Mouse (Mus musculus): Measurements from ENCODE around the gene Ndufa3.
"Not testable (repeated sequence)": the region's sequence is repeated elsewhere in the genome, so short reads cannot be mapped to it uniquely, and the experiment has no call there.

Ndufa3 gene

DNA sequence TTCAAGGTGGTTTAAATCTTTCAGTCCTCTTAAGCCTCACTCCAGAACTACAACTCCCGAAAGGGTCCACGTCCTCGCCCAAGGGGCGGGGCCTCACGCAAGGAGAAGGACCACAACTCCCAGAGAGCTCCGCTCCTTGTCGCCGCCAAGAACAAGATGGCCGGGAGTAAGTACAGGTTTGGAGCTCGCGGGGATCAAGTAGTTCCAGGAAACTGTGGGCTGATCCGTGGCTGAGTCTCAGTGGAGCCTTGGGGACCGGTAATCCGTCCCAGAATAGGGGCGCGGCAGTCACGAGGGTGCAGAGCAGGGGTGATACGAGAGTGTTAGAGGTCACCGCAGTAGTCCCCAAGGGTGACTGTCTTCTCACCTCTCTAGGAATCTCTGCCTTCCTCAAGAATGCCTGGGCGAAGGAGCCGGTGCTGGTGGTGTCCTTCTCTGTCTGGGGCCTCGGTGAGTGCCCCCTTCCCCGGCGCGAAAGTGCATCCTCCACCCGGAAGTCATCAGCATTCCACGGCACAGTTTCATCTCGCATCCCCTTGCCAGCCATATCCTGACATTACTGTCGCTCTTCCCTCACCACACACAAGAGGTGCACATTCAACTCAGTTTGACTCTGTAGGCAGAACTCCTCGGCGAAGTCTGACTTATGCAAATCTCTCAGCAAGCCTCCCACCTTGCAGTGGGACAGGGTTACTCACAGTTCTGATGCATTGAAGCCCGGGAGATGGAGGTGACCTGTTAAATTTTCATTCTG, at the start of gene Ndufa3:
Gene Ndufa3, plus strand, starts transcription at position 132 of the 754 bp plus-strand sequence.
- DNase-seq (ENCODE audit: low spot score): peak; percentile 88

DNA sequence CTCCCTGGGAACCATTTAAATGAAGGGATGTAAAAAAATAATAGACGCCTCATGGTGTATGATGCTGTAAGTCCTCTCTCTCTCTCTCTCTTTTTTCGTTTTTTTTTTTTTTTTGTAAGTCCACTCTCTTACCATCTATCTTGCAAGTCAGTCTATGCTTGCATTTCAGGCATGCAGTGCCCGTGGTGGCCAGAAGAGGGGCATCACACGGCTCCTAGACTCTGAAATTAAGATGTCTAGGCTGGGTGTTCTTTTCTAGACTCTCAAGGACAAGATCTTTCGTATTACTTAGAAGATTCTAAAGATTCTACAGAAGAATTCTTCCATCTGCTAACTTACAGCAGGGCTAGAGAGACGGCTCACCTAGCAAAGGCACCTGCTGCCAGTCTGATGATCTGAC, 47.4 kb upstream of the Ndufa3 start:
- no peak for DNase-seq (ENCODE audit: low spot score)

DNA sequence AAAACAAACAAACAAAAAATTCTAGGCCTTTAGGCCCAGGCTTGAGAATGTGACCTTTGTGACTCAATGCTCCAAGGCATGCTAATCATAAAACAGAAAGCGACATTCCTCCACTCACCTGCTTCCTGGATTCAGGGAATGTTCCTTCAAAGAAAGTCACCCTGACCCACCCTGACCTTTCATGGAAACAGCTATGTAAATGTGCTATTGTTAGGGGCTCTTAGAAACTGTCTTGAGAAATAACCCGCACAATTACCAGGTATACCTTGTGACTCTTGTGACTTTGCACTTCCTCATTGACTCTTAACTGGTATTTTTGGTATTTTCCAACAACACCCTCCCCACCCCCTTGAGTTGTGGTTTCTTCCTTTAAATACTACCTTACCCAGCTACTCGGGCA, 46.6 kb upstream of the Ndufa3 start:
- not testable (repeated sequence) for DNase-seq (ENCODE audit: low spot score)

DNA sequence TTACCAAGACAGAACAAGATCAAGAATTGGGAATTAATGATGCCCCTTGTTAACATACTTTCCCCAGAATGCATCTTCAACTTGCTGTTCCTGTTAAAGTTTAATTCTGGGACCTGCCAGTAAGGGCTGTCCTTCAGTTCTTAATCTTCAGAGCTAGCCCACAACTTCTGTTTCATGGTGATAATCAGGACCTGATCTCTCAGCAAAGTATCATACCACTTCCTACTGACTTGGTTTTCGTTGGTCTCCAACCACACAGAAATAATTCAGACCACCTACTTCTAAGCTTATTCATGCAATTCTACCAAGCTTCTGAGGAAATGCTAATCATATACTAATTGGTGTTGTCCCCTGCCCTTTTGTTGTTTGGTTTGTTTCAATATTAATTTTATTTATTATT, 45.3 kb upstream of the Ndufa3 start:
- no peak for DNase-seq (ENCODE audit: low spot score)

DNA sequence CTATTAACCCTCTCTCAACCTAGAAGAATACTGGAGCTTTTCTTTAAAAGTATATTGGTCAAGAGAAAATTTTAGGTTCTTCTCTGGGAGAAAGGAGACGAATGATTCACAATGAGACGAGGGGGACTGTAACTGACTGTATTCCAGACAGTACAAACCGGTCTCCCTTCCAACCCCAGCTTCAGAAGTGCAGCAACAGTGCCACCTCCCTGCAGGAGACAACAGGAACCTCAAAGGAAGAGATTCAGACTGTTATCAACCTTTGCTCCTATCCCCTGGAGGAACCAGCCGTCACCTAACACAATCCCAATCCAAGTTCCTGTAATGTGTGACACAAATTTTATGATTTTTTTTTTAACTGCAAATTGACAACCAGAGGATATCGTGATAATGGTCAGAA, 43.0 kb upstream of the Ndufa3 start:
- DNase-seq (ENCODE audit: low spot score): no peak

DNA sequence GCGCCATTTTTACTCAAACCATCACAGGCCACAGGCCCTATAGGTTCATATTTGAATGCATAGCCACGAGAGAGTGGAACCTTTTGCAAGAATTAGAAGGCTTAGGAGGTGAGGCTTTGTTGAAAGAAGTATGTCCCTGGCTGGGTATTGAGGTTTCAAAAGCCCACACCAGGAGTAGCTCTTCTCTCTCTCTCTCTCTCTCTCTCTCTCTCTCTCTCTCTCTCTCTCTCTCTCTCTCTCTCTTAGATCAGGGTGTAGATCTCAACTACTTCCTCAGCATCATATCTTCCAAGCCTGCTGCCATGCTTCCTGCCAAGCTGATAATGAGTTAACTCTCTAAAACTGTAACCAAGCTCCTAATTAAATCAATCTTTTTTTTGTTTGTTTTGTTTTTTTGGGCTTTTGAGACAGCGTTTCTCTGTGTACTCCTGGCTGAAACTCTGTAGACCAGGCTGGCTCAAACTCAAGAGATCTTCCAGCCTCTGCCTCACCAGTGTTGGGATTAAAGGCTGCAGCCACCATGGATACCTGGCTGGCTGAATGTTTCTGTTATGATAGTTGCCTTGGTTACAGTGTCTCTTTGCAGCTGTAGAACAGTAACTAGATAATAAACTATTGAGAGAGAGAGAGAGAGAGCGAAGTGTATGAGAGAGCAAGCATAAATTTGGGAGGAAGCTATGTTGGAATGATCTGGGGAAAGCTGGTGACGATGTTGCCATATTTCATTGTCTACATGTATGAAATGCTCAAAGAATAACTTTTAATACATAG, 40.6 kb upstream of the Ndufa3 start:
- no peak for DNase-seq (ENCODE audit: low spot score)

DNA sequence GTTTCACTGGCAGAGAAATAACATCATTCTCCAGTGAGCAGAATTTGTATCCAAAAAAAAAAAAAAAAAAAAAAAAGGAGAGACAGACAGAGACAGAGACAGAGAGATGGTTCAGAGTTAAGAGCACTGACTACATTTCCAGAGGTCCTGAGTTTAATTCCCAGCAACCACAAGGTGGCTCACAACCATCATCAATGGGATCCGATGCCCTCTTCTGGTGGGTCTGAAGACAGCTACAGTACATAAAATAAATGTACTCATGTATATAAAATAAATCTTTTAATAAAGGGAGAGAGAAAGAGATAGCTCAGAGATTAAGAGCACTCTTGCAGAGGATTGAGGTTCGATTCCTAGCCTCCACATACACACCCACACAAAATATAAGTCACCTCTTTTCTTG, 39.0 kb upstream of the Ndufa3 start:
- no peak for DNase-seq (ENCODE audit: low spot score)

DNA sequence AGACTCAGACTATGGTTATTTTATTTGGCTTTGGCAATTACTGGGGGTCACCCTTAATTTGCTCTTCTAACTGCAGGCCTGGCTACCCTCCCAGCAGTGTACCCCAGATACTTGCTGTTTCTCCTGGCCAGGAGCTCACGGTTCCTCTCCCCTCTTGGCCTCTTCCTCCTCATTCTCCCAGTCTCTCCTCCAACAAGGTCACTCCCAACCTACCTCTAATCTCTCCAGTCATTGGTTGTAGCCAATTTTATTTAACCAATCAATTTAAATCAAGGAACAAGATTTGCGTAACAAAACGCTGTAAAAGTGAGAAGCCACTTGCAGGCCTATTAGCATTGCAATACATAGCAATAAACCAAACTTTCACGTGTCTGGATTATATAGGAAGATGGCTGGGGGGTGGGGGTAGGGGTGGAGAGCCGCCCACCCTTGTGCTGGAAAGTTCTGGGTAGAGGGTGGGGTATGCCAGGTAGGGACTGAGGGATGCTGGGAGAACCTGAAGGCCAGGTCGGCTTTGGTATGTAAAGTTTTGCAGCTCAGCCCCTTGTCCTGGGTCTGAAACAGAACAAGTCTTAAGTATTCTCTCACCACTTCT, 38.1 kb upstream of the Ndufa3 start:
- DNase-seq (ENCODE audit: low spot score): no peak

DNA sequence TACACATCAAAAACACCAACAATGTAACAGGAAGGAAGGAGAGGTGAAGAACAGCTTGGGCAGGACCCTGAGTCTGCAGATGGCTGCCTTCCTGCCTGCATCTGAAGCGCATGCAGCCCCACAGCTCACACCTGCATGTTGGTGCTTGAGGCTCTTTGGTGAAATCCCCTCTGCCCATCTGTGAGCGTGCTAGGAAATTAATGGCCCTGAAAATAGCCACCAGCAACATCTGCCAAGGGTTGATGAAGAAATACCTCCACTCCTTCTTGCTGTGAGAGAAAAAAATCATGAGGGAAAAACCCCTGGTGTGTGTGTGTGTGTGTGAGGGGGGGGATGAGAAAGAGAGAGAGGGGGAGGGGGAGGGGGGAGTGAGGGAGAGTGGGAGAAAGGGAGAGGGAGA, 37.1 kb upstream of the Ndufa3 start:
- no peak for DNase-seq (ENCODE audit: low spot score)

DNA sequence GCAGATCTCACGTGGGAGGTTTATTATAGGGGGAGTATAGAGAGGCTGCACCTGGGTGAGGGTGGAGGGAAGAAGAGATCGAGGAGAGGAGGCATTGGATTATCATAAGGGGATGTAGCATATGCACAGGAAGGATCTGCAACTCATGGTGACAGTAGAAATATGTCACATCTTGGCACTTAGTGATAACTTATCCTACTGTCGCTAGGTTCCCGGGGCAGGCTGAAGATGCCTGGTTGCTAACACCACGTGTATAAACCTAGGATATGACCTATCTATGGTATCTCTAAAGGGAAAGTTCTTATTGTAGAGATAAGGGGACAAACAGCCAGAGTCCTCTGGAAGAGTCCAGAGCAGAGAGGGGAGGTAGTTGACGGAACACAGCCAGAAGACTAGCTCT, 31.4 kb upstream of the Ndufa3 start:
- DNase-seq (ENCODE audit: low spot score): no peak

DNA sequence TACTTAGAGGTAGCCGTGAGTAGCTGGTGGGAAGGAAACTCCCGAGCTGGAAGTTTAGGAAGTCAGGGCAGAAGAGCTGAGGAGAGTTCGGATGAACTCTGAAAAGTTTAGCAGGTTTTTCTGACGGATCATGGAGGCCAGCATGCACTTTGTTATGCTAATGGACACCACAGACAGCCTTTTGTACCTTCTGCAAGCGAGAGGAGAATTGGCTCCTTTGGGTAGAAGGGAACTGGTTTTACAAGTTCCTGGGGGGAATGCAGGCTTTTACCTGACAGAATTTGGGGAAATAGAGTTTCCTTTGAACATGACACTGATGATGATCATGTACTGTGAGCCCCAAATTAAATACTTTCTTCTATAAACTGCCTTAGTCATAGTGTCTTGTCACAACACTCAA, 30.9 kb upstream of the Ndufa3 start:
- no peak for DNase-seq (ENCODE audit: low spot score)

DNA sequence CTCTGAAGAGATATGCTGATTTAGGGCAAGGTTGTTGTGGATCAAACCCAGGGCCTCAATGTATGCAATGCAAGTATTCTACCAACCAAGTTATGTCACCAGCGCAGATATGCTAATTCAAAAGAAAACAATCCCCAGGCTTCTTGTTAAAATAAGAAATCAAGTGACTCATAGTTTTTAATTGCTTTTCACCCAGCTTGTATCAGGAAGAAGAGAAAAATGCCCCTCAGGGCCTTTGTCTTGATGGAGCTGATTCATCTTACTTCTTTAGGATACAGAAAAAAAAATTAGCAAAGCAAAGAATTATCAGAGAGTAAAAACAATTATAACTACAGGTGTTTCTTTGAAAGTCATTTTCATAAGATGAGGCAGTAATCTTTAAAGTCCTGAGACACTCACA, 29.9 kb upstream of the Ndufa3 start:
- DNase-seq (ENCODE audit: low spot score): no peak

DNA sequence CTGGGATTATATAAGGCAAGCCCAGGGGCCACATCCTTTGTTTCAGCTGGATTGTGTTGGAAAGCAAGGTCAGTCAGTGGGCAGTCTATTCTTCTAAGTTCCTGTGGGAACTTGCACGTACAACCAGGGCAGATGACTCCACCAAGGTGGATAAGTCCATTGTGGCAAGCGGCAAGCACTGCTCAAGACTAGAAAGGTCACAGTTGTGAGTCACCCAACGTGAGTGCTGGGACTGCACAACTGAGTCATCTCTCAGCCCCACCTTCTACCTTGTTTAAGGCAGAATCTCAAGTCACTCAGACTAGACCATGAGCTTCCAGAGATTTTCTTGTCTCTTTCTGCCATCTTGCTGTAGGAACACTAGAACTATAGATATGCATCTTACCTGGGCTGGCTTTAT, 26.6 kb upstream of the Ndufa3 start:
- DNase-seq (ENCODE audit: low spot score): no peak

DNA sequence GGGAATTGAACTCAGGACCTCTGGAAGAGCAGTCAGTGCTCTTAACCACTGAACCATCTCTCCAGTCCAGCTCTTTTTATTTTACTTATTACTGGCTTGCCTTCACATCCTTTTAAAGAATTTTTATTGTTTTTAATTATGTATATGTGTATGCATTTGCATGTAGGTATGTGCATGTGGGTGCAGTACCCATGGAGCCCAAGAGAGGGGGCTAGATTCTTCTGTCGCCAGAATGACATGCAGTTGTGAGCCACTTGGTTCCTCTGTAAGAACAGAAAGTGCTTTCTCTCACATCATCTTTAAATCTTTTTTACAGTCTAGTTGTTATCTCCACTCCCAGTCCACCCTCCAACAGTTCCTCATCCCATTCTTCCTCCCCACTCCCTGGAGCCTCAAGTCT, 25.6 kb upstream of the Ndufa3 start:
- no peak for DNase-seq (ENCODE audit: low spot score)

DNA sequence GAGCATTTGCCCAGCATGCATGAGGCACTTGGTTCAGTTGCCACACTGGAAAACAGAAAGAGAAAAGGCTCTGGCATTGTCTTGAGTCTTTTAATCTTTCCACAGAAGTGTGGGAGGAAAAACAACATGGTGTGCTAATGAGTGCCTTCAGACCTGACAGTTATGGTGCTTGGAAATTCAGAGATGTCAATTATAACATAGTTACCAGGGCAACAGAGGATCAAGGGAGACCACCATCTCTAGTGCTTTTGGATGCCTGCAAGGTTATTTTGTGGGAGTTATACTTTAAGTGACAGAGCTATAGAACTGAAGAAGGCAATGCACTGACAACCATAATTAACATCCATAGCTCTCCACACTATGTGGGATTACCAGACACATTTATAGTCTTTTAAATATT, 23.3 kb upstream of the Ndufa3 start:
- DNase-seq (ENCODE audit: low spot score): no peak

DNA sequence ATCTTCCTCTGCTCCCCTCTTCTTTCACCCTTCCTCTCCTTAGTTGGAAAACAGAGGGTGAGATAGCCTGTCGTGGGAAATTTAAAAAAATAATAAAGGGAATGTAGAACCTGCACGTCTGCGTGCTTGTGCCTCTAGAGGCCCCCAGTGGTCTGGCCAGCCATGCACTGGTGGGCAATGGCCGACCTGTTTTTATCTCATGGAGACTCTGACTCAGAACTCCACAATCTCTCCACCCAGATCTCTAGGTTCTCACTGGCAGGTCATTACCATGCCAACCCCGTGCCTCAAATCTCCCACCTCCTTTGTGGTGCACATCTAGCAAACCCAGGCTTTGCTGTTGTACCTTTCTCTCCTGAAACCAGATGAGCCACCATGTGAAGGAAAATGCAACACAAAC, 22.5 kb upstream of the Ndufa3 start:
- no peak for DNase-seq (ENCODE audit: low spot score)

DNA sequence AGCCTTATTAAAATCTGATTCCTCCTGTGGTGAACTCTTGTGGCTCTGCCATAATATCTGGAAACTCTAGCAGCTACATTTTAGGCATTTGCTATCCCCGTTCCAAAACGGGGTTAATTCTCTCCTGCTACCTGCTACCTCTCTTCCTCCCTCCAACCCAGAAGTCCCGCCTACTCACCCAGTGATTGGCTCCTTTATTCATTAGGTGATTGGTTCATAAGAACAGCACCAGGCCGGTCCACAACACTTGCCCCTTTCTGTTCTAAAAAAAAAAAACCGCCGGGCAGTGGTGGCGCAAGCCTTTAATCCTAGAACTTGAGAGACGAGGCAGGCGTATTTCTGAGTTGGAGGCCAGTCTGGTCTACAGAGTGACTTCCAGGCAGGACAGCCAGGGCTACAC, 22.0 kb upstream of the Ndufa3 start:
- DNase-seq (ENCODE audit: low spot score): no peak

DNA sequence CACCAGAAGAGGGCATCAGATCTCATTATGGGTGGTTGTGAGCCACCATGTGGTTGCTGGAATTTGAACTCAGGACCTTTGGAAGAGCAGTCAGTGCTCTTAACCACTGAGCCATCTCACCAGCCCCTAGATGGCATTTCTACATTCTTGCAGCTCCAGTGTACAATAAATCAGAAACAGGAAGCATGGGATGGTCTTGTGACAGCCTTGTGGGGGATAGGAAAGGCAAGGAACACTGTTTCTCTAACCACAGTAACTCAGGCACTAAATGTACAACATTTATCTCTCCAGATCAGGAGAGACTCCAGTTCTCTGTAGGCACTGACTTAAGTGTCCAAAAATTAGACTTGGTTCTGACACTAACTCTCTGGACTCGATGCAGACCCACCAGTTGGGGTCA, 19.4 kb upstream of the Ndufa3 start:
- not testable (repeated sequence) for DNase-seq (ENCODE audit: low spot score)

DNA sequence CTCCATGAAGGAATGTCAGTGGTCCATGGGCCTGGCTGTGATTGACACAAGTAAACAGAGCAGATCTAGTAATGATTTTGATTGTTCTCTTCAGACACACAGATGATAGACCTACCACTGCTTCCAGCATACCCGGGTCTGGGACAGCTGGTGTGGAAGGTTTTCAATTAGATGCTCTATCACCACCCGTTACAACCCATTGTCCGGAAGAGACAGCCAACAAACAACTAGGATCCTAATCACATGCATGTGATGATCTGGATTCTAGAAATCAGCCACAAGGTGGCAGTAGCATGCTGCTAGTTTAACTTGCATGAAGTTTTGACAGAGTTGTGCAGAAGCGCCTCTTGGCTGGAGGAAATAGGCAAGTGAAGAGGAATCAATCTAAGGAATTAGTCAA, 16.1 kb upstream of the Ndufa3 start:
- DNase-seq (ENCODE audit: low spot score): peak; percentile 75

DNA sequence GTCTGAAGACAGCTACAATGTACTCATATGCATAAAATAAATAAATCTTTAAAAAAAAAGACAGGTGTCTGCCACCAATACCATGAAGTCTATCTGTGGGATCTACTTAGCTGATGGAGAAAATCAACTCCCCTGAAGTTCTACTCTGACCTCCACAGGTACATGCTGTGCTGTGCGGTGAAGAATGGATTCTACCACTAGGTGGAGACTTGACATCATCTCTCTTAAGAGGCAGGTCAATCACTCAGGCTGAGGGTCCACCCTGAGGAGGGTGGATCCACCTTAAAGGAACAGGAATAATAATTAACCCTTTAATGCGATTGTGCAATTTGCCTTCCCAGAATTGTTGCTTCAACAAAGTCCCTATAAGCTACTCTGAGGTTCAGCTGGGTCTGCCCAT, 10.4 kb upstream of the Ndufa3 start:
- peak; percentile 25 for DNase-seq (ENCODE audit: low spot score)

DNA sequence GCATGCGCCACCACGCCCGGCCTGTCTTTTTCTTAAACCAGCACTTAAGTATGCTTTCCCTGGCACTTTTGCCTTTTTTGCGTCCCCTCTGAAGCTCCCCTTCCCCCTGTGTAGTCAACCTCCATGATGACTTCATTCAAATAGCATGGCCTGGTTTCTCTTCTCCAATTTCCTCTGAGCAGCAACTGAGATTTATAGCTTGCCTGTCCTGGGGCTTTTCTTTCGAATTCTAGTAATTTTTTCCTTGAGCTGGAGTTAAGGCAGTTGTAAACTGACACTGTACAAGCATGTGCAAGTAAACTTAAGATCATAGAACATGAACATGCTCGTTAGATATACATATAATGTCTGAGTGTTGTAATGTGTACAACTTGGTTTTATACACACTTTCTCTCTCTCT, 9.8 kb upstream of the Ndufa3 start:
- DNase-seq (ENCODE audit: low spot score): no peak

DNA sequence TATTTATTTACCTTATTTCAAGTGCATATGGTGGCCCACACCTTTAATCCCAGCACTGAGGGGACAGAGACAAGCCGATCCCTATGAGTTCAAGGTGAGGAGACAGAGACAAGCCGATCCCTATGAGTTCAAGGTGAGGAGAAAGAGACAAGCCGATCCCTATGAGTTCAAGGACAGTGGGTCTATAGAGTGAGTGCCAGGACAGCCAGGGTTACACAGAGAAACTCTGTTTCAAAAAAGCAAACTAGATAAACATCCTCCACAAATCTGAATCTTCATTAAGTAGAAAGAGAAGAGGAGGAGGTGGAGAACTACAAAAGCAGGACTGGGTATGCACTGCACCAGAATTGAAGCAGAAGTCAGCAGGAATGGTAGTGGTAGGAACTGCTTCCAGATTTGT, 8.5 kb upstream of the Ndufa3 start:
- no peak for DNase-seq (ENCODE audit: low spot score)

DNA sequence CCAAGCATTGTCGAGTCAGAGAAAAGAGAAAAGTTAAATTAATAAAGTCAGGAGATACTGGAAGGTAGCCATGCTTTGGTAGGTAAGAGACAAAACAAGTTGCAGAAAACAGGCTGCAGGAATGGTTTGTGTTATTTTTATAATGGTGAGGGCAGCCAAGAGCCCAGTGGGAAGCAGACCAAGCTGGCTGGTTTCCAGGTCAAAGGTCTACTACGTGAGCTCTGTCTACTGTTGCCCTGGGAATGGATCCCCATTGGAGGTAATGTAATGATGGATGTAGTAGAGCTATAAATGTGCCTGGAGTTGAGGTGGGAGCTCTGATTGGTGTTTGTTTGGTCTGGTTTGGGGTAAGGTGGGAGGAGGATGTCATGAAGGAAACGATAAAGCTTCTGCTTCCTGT, 8.1 kb upstream of the Ndufa3 start:
- DNase-seq (ENCODE audit: low spot score): no peak

All from MN1 (cell line).